Mouse (Mus musculus): ENCODE results near the gene Pik3c2b. TPM values are rescaled to one million over a fixed set of nuclear protein-coding genes. Genes with fewer than 3 reads are reported as not detected.

Pik3c2b gene
- polyA plus RNA-seq, 1 experiment = 0.39 TPM

- no peaks in the 10 kb centered on the region for H3K79me2 ChIP-seq (ENCODE audit: control insufficient read depth, insufficient read depth)
- H3K36me3 ChIP-seq (ENCODE audit: control insufficient read depth, insufficient read depth) = no peaks in the 10 kb centered on the region
- H3K79me3 ChIP-seq (ENCODE audit: low read depth) = no peaks in the 10 kb centered on the region
- no peaks in the 10 kb centered on the region for H3K27me3 ChIP-seq (ENCODE audit: control insufficient read depth, insufficient read depth, insufficient read length)
- no peak overlapping the region for H3ac ChIP-seq (ENCODE audit: control insufficient read depth, insufficient read length, low read depth)
- TF ChIP-seq MAX (IDR thresholded peaks at IDR 0.05) (no peak), FOSL1 (IDR thresholded peaks at IDR 0.05; ENCODE audit: insufficient read depth, low read length, poor library complexity, severe bottlenecking) (no peak), MYOG (IDR thresholded peaks at IDR 0.05; ENCODE audit: control insufficient read depth, extremely low read depth, insufficient read length) (no peak), USF1 (IDR thresholded peaks at IDR 0.05; ENCODE audit: low read depth) (no peak), CEBPB (IDR thresholded peaks at IDR 0.05; ENCODE audit: low read depth) (no peak), MYOD1 (IDR thresholded peaks at IDR 0.05; ENCODE audit: control insufficient read depth, insufficient read length, low read depth) (no peak)
- no peak overlapping the region for H3K4me3 ChIP-seq (ENCODE audit: insufficient read depth, poor library complexity, severe bottlenecking)
These were observed 26.4 kb downstream of the Pik3c2b start for GRCm38 (mm10) chr1:133071666-133072381.

GRCm38 (mm10) chr1:133073327-133073856 is 27.9 kb downstream of the Pik3c2b start:
- no peak for TF ChIP-seq MAX (IDR thresholded peaks at IDR 0.05)
- TF ChIP-seq CEBPB (IDR thresholded peaks at IDR 0.05; ENCODE audit: low read depth) = no peak
- TF ChIP-seq CTCF (IDR thresholded peaks at IDR 0.05; ENCODE audit: control insufficient read depth, insufficient read depth, insufficient read length) = no peak
- no peak for TF ChIP-seq USF1 (IDR thresholded peaks at IDR 0.05; ENCODE audit: low read depth)
- no peak for TF ChIP-seq FOSL1 (IDR thresholded peaks at IDR 0.05; ENCODE audit: insufficient read depth, low read length, poor library complexity, severe bottlenecking)
- TF ChIP-seq MYOG (IDR thresholded peaks at IDR 0.05; ENCODE audit: control insufficient read depth, extremely low read depth, insufficient read length) = no peak
- TF ChIP-seq MYOD1 (IDR thresholded peaks at IDR 0.05; ENCODE audit: control insufficient read depth, insufficient read length, low read depth) = no peak
- H3K79me2 ChIP-seq (ENCODE audit: control insufficient read depth, insufficient read depth) = no peaks in the 10 kb centered on the region
- H3K27me3 ChIP-seq (ENCODE audit: control insufficient read depth, insufficient read depth, insufficient read length) = no peaks in the 10 kb centered on the region
- no peak overlapping the region for H3K4me3 ChIP-seq (ENCODE audit: insufficient read depth, poor library complexity, severe bottlenecking)
- H3K79me3 ChIP-seq (ENCODE audit: low read depth) = no peaks in the 10 kb centered on the region
- no peaks in the 10 kb centered on the region for H3K36me3 ChIP-seq (ENCODE audit: control insufficient read depth, insufficient read depth)
- no peak overlapping the region for H3ac ChIP-seq (ENCODE audit: control insufficient read depth, insufficient read length, low read depth)

- Histone ChIP-seq H3K27me3 (ENCODE audit: control insufficient read depth, insufficient read depth, insufficient read length) (no peaks in the 10 kb centered on the region), H3K79me3 (ENCODE audit: low read depth) (no peaks in the 10 kb centered on the region), H3K36me3 (ENCODE audit: control insufficient read depth, insufficient read depth) (no peaks in the 10 kb centered on the region), H3K4me3 (ENCODE audit: insufficient read depth, poor library complexity, severe bottlenecking) (no peak overlapping the region), H3ac (ENCODE audit: control insufficient read depth, insufficient read length, low read depth) (no peak overlapping the region), H3K79me2 (ENCODE audit: control insufficient read depth, insufficient read depth) (no peaks in the 10 kb centered on the region)
- no peak for TF ChIP-seq MAX (IDR thresholded peaks at IDR 0.05)
These were observed 29.1 kb downstream of the Pik3c2b start for GRCm38 (mm10) chr1:133074541-133074940.

- Histone ChIP-seq H3K4me3 (ENCODE audit: insufficient read depth, poor library complexity, severe bottlenecking) (no peak overlapping the region), H3K36me3 (ENCODE audit: control insufficient read depth, insufficient read depth) (no peaks in the 10 kb centered on the region), H3K79me2 (ENCODE audit: control insufficient read depth, insufficient read depth) (no peaks in the 10 kb centered on the region), H3K27me3 (ENCODE audit: control insufficient read depth, insufficient read depth, insufficient read length) (no peaks in the 10 kb centered on the region), H3K79me3 (ENCODE audit: low read depth) (no peaks in the 10 kb centered on the region), H3ac (ENCODE audit: control insufficient read depth, insufficient read length, low read depth) (no peak overlapping the region)
- TF ChIP-seq CEBPB (IDR thresholded peaks at IDR 0.05; ENCODE audit: low read depth) (no peak), CTCF (IDR thresholded peaks at IDR 0.05; ENCODE audit: control insufficient read depth, insufficient read depth, insufficient read length) (no peak), MYOG (IDR thresholded peaks at IDR 0.05; ENCODE audit: control insufficient read depth, extremely low read depth, insufficient read length) (no peak), MYOD1 (IDR thresholded peaks at IDR 0.05; ENCODE audit: control insufficient read depth, insufficient read length, low read depth) (no peak), MAX (IDR thresholded peaks at IDR 0.05) (no peak), USF1 (IDR thresholded peaks at IDR 0.05; ENCODE audit: low read depth) (no peak), FOSL1 (IDR thresholded peaks at IDR 0.05; ENCODE audit: insufficient read depth, low read length, poor library complexity, severe bottlenecking) (no peak)
These were observed 30.4 kb downstream of the Pik3c2b start for GRCm38 (mm10) chr1:133075651-133076400.

GRCm38 (mm10) chr1:133076681-133077514 is 31.4 kb downstream of the Pik3c2b start:
- no peak for TF ChIP-seq MYOG (IDR thresholded peaks at IDR 0.05; ENCODE audit: control insufficient read depth, extremely low read depth, insufficient read length)
- TF ChIP-seq FOSL1 (IDR thresholded peaks at IDR 0.05; ENCODE audit: insufficient read depth, low read length, poor library complexity, severe bottlenecking) = no peak
- no peak for TF ChIP-seq USF1 (IDR thresholded peaks at IDR 0.05; ENCODE audit: low read depth)
- TF ChIP-seq MAX (IDR thresholded peaks at IDR 0.05) = no peak
- no peak for TF ChIP-seq CTCF (IDR thresholded peaks at IDR 0.05; ENCODE audit: control insufficient read depth, insufficient read depth, insufficient read length)
- no peak for TF ChIP-seq CEBPB (IDR thresholded peaks at IDR 0.05; ENCODE audit: low read depth)
- TF ChIP-seq MYOD1 (IDR thresholded peaks at IDR 0.05; ENCODE audit: control insufficient read depth, insufficient read length, low read depth) = no peak
- H3K36me3 ChIP-seq (ENCODE audit: control insufficient read depth, insufficient read depth) = no peaks in the 10 kb centered on the region
- H3K79me2 ChIP-seq (ENCODE audit: control insufficient read depth, insufficient read depth) = no peaks in the 10 kb centered on the region
- H3ac ChIP-seq (ENCODE audit: control insufficient read depth, insufficient read length, low read depth) = no peak overlapping the region
- no peaks in the 10 kb centered on the region for H3K27me3 ChIP-seq (ENCODE audit: control insufficient read depth, insufficient read depth, insufficient read length)
- no peak overlapping the region for H3K4me3 ChIP-seq (ENCODE audit: insufficient read depth, poor library complexity, severe bottlenecking)
- no peaks in the 10 kb centered on the region for H3K79me3 ChIP-seq (ENCODE audit: low read depth)

Measured in C2C12 (cell line).